Mouse (Mus musculus): ENCODE results near the gene Trim2. TPM values are rescaled to one million over a fixed set of nuclear protein-coding genes. Genes with fewer than 3 reads are reported as not detected.

Trim2 gene
- polyA plus RNA-seq, 1 experiment: 10.2 TPM

GRCm38 (mm10) chr3:84288931-84289330 lies 17.7 kb downstream of the Trim2 start:
- 73% methylated on average over 4 of the region's 4 CpGs for WGBS
- Histone ChIP-seq H3K4me3 (replicated peaks; ENCODE audit: control insufficient read depth, low read depth, low read length) (no peak overlapping the region), H3K27ac (ENCODE audit: control insufficient read depth, insufficient read depth, low read depth, low read length, poor library complexity) (no peak overlapping the region), H3K4me1 (ENCODE audit: control insufficient read depth, insufficient read depth, low read length) (no peaks in the 10 kb centered on the region)
- no peak for TF ChIP-seq CTCF (IDR thresholded peaks at IDR 0.05; ENCODE audit: control insufficient read depth, insufficient read depth, low read length)
- TF ChIP-seq POLR2A (IDR thresholded peaks at IDR 0.05; ENCODE audit: borderline replicate concordance, control insufficient read depth, low read depth, low read length): no peak

GRCm38 (mm10) chr3:84287256-84287655 lies 19.4 kb downstream of the Trim2 start:
- TF ChIP-seq CTCF (IDR thresholded peaks at IDR 0.05; ENCODE audit: control insufficient read depth, insufficient read depth, low read length) (no peak), POLR2A (IDR thresholded peaks at IDR 0.05; ENCODE audit: borderline replicate concordance, control insufficient read depth, low read depth, low read length) (no peak)
- Histone ChIP-seq H3K27ac (ENCODE audit: control insufficient read depth, insufficient read depth, low read depth, low read length, poor library complexity) (no peak overlapping the region), H3K4me1 (ENCODE audit: control insufficient read depth, insufficient read depth, low read length) (no peaks in the 10 kb centered on the region), H3K4me3 (replicated peaks; ENCODE audit: control insufficient read depth, low read depth, low read length) (no peak overlapping the region)
- 75% methylated on average over 2 of the region's 3 CpGs for WGBS

GRCm38 (mm10) chr3:84286311-84286710 lies 20.4 kb downstream of the Trim2 start:
- Histone ChIP-seq H3K27ac (ENCODE audit: control insufficient read depth, insufficient read depth, low read depth, low read length, poor library complexity) (no peak overlapping the region), H3K4me3 (replicated peaks; ENCODE audit: control insufficient read depth, low read depth, low read length) (no peak overlapping the region), H3K4me1 (ENCODE audit: control insufficient read depth, insufficient read depth, low read length) (no peaks in the 10 kb centered on the region)
- no peak for TF ChIP-seq POLR2A (IDR thresholded peaks at IDR 0.05; ENCODE audit: borderline replicate concordance, control insufficient read depth, low read depth, low read length)
- 84% methylated on average over 5 of the region's 5 CpGs for WGBS

GRCm38 (mm10) chr3:84284796-84285195 lies 21.9 kb downstream of the Trim2 start:
- Histone ChIP-seq H3K4me1 (ENCODE audit: control insufficient read depth, insufficient read depth, low read length) (no peaks in the 10 kb centered on the region), H3K4me3 (replicated peaks; ENCODE audit: control insufficient read depth, low read depth, low read length) (no peak overlapping the region), H3K27ac (ENCODE audit: control insufficient read depth, insufficient read depth, low read depth, low read length, poor library complexity) (no peak overlapping the region)
- WGBS: 80% methylated on average over 3 of the region's 3 CpGs
- no peak for TF ChIP-seq CTCF (IDR thresholded peaks at IDR 0.05; ENCODE audit: control insufficient read depth, insufficient read depth, low read length)
- TF ChIP-seq POLR2A (IDR thresholded peaks at IDR 0.05; ENCODE audit: borderline replicate concordance, control insufficient read depth, low read depth, low read length): no peak

- WGBS: 65% methylated on average over 8 of the region's 8 CpGs
- Histone ChIP-seq H3K27ac (ENCODE audit: control insufficient read depth, insufficient read depth, low read depth, low read length, poor library complexity) (no peak overlapping the region), H3K4me1 (ENCODE audit: control insufficient read depth, insufficient read depth, low read length) (no peaks in the 10 kb centered on the region), H3K4me3 (replicated peaks; ENCODE audit: control insufficient read depth, low read depth, low read length) (no peak overlapping the region)
- TF ChIP-seq CTCF (IDR thresholded peaks at IDR 0.05; ENCODE audit: control insufficient read depth, insufficient read depth, low read length) (no peak), POLR2A (IDR thresholded peaks at IDR 0.05; ENCODE audit: borderline replicate concordance, control insufficient read depth, low read depth, low read length) (no peak)
Observed at GRCm38 (mm10) chr3:84283524-84283923, 23.2 kb downstream of the Trim2 start.

- Histone ChIP-seq H3K27ac (ENCODE audit: control insufficient read depth, insufficient read depth, low read depth, low read length, poor library complexity) (no peak overlapping the region), H3K4me3 (replicated peaks; ENCODE audit: control insufficient read depth, low read depth, low read length) (no peak overlapping the region), H3K4me1 (ENCODE audit: control insufficient read depth, insufficient read depth, low read length) (no peaks in the 10 kb centered on the region)
- TF ChIP-seq POLR2A (IDR thresholded peaks at IDR 0.05; ENCODE audit: borderline replicate concordance, control insufficient read depth, low read depth, low read length): no peak
- TF ChIP-seq CTCF (IDR thresholded peaks at IDR 0.05; ENCODE audit: control insufficient read depth, insufficient read depth, low read length): no peak
- WGBS: 55% methylated on average over 10 of the region's 10 CpGs
Observed at GRCm38 (mm10) chr3:84281936-84282371, 24.7 kb downstream of the Trim2 start.

- WGBS: 78% methylated on average over 4 of the region's 4 CpGs
- TF ChIP-seq POLR2A (IDR thresholded peaks at IDR 0.05; ENCODE audit: borderline replicate concordance, control insufficient read depth, low read depth, low read length): no peak
- no peak for TF ChIP-seq CTCF (IDR thresholded peaks at IDR 0.05; ENCODE audit: control insufficient read depth, insufficient read depth, low read length)
- Histone ChIP-seq H3K4me3 (replicated peaks; ENCODE audit: control insufficient read depth, low read depth, low read length) (no peak overlapping the region), H3K27ac (ENCODE audit: control insufficient read depth, insufficient read depth, low read depth, low read length, poor library complexity) (no peak overlapping the region), H3K4me1 (ENCODE audit: control insufficient read depth, insufficient read depth, low read length) (no peaks in the 10 kb centered on the region)
Observed at GRCm38 (mm10) chr3:84278809-84279208, 27.9 kb downstream of the Trim2 start.

GRCm38 (mm10) chr3:84275124-84275523 lies 31.6 kb downstream of the Trim2 start:
- Histone ChIP-seq H3K4me3 (replicated peaks; ENCODE audit: control insufficient read depth, low read depth, low read length) (no peak overlapping the region), H3K27ac (ENCODE audit: control insufficient read depth, insufficient read depth, low read depth, low read length, poor library complexity) (no peak overlapping the region), H3K4me1 (ENCODE audit: control insufficient read depth, insufficient read depth, low read length) (no peaks in the 10 kb centered on the region)
- 78% methylated on average over 4 of the region's 4 CpGs for WGBS
- no peak for TF ChIP-seq CTCF (IDR thresholded peaks at IDR 0.05; ENCODE audit: control insufficient read depth, insufficient read depth, low read length)
- TF ChIP-seq POLR2A (IDR thresholded peaks at IDR 0.05; ENCODE audit: borderline replicate concordance, control insufficient read depth, low read depth, low read length): no peak

GRCm38 (mm10) chr3:84272293-84273015 lies 34.2 kb downstream of the Trim2 start:
- WGBS: 80% methylated on average over 10 of the region's 10 CpGs
- H3K4me1 ChIP-seq (ENCODE audit: control insufficient read depth, insufficient read depth, low read length): no peaks in the 10 kb centered on the region
- TF ChIP-seq POLR2A (IDR thresholded peaks at IDR 0.05; ENCODE audit: borderline replicate concordance, control insufficient read depth, low read depth, low read length) (no peak), CTCF (IDR thresholded peaks at IDR 0.05; ENCODE audit: control insufficient read depth, insufficient read depth, low read length) (no peak)
- H3K4me3 ChIP-seq (replicated peaks; ENCODE audit: control insufficient read depth, low read depth, low read length): no peak overlapping the region
- H3K27ac ChIP-seq (ENCODE audit: control insufficient read depth, insufficient read depth, low read depth, low read length, poor library complexity): no peak overlapping the region

Measured in bone marrow, adult 2 months (tissue).